Mouse (Mus musculus) cerebellum, postnatal 14 days (tissue): Measurements from ENCODE around the gene Sept12.

ENCODE experiments used
- DNase-seq, 2 experiments: peaks; one replicate each; pipeline ENCODE4 v3.0.0; 2021; ENCODE audit warnings: mixed read lengths in 2 of 2

Sept12 gene

DNA sequence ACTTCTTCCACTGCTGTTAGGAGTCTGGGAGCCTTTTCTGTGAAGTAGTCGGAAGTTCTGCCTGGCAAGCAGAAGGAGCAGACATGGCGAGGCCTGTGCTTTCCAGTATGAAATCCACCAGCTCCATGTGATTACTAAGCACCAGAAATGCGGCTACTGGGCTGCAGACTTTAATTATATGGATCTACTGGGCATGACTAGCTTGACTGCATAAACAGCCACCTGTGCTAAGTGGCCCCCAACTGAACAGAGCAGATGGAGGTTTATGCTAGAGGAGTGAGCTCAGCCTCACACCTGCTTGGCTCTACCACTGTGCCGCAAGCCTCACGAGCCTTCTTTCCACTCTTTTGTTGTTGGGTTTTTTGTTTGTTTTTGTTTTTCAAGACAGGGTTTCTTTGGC, 23.1 kb downstream of the Sept12 start:
- peak in 1 of 2 experiments; percentile 44 for DNase-seq

DNA sequence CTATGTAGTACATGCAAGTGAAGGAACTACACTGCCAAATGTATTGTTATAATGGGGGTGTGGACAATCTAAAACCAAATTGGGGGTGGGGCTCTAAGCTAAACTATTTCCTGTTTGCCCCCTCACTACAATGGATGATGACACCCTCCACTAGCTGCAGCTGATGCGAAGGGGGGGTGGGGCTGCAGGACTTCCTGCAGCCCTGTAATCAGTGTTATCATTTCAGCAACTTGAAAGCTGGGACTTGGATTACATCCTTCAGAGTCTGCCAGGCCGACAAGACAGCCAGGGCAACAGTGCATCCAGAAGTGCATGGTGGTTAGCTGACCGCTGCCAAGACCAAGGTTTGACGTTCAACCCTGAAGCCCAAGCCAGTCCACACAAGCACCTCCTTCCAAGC, 26.0 kb downstream of the Sept12 start:
- no peak for DNase-seq

DNA sequence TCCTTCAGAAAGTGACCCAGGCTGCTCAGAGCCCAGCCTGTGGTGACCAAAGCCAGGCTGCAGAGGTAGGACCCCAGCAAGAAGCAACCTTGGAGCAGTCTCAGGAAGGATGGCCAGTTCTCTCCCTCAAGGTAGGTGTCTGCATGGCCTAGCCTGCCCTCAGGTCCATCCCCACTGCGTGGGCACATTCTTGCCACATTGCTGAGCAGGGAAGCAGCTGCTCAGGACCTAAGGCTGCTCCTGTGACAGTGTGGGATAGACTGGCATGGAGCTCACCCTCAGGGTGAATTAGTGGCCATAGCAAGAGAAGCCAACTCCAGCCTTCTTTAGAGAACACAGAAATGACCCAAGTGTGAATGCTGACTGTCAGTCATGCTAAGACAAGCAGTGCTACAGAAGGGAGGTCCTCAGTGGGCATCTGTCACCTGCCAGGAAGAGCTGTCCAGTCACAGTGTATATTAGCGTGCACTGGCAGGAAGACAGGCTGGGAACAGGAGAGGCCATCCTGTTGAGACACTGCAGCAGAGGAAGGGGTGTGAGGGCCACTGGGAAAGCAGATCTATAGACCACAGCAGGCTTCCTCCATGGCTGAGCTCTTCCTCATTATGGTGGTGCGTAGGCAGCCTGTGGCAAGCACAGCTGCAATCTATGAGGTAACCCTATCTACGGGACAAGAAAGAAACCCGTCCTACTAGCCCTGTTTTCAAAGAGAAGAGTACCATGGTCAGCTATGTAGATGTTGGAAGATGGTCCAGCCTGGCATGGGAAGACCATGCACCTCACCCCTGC, 28.4 kb downstream of the Sept12 start:
- no peak for DNase-seq

DNA sequence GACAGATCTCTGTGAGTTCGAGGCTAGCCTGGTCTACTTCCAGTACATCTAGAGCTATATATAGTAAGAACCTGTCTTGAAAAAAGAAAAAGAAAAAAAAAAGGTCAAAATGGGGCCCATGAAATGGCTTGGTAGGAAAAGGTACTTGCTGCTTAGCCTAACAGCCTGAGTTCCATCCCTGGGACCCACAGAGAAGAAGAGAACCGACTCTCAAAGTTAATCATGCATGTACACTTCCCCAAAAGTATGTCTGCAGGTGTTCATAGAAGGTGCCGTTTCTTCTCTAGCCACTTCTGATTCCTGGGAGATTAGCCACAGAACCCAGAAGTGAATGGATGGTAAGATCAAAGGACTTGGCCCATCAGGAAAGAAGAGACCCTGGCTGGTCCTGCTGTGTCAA, 29.2 kb downstream of the Sept12 start:
- no peak for DNase-seq

DNA sequence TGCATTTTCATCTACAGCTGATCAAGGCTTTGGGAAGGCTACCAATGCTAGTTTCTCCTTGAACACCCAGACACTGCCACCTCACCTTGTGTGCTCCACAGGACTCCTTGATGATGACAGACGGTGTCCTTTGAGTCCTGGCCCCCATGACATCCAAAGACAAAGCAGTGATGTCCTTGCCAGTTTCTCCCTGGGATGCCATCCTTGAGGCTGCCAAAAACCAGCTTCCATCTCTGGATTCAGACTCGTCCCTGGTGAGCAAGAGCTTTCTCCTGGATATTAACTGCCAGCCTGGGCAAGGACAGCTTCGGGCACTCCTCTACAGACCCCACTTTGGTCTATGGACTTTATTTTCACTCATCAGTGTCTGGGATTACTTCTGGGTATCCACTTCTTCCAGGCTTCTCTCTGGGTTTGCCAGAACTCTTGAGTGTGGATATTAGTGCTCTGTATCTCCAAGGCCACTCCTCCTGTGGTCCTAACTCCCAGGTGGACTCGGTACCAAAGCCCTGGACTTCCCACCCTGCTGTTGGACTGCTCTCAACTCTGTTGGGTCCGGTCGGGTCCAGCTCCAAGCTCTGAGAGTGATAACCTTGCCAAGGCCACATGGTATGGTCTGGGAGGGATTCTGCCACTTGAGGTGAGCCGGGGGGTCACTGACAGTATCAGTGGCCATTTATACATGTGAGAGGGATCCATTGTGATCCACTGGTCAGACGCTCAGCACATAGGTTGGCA, 32.1 kb downstream of the Sept12 start:
- peak; percentile 45 to 59 for DNase-seq

DNA sequence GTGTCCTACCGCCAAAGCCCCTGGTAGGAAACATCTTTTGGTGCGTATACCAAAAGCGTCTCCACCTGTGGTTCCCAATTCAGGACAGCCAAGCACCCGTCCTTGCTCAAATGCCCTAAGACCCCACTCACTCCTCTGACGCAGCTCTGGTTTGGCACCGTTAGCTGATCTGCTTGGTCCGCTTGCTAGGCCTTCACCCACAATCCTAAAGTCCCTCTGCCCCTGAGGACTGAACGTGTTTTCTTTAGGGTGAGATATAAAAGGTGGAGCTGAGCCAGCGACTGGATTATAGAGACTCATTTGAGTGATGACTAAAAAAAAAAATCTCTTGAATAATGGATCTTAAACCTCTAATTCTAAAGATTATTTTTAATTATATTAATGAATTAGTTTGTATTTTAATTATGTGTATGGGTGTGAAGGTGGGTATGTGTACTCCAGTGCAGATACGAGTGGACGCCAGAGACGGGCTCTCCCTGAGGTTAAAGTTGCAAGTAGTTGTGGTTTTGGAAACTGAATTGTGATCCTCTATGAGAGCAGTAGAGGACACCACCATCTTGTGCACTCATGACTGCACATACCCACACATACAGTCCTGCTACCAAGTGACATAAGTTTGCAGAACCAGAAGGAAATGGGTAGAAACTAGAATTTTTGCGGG, 32.8 kb downstream of the Sept12 start:
- DNase-seq, result peak in 1 of 2 experiments; percentile 61

DNA sequence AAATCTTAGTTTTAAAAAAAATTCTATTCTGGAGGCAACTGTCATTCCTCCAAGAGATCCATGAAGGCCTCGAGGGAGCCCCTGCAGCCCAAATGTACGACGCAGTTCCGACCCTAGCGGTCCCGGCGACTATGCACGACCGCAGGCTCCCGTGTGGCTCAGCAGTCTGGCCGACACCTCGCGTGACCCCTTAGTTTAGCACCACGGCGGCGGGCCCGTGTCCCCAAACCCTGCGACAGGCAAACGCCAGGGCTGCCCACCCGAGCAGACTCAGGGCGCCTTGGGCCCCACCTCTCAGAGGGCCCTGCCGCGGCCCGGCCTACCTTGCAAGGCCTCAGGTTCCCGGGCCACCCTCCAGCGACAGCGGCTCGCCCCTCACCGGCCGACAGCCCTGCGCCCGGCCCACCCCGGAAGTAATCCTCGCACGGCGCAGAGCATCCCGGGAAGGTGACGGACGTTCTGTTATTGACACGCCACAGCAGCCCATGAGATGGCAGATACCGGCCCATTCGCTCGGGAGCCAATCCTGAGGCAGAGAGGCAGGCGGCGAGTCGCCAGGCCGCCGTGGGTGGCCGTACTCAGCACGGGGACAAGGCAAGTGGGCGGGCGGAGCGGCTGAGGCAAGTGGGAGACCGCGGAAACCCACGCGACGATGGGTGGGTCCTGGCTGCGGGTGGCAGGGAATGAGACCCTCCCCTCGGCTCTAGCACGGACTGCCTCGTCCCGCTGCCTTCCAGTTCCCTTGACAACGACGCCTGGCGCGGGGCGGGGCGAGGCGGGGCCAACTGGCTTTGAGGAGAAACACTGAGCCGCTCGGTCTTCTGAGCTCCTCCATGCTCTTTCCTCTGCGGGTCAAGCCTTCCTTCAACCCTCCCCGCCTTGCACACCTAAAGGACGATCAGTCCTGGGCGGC, 33.6 kb downstream of the Sept12 start, which contains the start of gene Anks3:
Anks3 (minus strand) TSS at position 409 of the 913 bp plus-strand sequence.
- peak; percentile 99 for DNase-seq

DNA sequence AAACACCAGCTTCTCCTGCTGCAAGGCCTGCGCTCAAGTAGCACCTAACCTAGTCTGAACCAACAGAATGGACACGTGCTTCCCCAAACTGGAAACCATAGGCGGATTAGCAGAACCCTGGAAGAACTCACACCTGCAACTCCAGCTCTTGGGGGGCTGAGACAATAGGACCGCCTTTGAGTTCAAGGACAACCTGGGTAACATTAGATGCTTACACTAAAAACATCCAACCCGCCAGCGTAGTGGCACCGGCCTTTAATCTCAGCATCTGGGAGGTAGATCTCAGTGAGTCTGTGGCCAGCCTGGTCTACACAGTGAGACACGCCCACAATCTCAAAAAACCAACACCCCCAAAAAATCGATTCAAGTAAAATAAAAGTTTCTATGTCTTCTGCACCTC, 34.3 kb downstream of the Sept12 start:
- DNase-seq, result no peak

DNA sequence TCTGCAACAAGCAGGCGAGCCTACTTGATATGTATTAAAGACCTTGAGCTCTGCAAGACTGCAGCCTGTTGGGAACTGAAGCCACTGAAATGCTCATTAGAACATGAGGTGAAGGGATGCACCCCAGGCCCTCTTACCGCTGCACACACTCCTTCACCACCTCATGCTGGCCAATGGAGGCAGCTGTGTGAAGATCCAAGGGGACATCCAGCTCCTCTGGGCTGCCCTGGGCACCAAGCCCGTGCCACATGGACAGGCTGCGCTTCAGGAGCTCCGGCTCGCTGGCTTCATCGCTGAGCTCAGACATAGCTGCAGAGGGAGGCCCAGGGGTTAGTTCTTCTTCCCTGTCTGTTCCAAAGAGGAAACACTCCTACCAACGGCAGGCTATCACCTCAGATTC, 37.4 kb downstream of the Sept12 start:
- DNase-seq, result no peak

DNA sequence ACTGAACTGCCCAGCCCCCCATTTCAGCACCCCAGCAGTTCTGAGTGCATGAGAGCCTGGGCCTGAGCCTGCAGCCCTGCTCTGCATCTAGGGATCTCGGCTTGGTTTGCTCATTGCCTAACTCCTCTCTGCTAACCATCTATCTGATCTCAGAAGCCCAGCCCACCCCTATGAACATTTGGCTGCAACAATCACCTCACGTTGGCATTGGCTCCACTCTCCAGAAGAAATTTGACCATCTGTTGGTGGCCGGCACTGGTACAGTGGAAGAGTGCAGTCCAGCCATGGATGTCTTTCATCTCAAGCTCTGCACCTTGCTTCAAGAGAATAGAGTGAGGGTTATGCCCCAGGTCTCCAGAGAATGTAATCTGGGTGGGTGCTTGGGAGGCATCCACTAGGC, 40.2 kb downstream of the Sept12 start:
- DNase-seq, result peak; percentile 84

DNA sequence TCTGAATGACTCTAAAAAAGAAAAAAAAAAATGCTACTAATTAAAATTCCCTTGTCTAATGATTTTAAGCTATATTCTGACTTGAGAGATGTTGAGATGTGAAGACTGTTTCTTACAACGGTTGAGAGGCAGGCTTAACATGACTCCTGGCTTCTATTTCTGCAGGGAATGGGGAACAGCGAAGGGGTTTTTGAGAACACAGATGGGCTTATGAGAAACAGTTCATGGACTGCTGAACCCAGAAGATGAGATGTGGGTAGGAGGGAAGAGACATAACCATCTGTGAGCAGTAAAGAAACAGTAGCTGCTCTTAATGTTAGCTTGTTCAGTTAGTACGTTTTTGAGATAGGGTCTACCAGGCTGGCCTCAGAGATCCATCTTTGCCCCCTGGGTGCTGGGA, 41.0 kb downstream of the Sept12 start:
- DNase-seq, result no peak

DNA sequence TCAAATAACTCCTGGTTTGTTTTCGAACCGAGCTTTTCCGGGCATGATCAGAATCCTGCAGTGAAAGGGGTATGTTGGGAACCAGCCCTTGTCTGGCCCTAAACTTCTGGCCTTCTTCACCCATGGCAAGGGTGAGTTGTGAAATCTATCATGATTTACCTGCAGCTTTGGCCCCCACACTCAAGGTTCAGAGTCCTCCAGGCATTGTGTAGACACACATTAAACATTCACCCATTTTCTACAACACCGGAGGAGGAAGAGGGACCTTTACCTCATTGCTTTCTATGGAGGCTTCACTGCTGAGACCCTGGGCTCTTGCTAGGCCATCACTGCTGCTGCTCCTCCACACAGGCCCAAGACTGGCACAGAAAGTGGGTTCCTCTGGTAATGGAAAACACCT, 50.3 kb downstream of the Sept12 start:
- DNase-seq, result no peak

DNA sequence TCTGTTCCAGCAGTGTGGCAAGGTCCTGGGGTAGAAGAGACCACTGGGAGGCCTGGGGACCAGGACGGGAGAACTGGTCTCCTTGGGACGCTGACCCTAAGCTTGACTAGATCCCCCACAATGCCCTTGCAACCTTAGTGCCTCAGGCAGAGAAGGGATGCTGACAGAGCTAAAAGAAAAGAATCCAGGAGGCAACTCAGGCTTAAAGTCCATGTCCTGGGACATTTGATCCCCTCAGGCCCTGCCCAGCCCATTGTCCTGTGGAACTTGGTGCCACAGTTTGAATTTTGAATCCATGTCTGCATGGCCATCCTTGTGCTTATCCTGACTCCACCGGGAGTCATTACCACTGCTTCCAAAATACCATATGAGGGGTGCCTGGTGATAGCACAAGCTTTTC, 51.5 kb downstream of the Sept12 start:
- no peak for DNase-seq

DNA sequence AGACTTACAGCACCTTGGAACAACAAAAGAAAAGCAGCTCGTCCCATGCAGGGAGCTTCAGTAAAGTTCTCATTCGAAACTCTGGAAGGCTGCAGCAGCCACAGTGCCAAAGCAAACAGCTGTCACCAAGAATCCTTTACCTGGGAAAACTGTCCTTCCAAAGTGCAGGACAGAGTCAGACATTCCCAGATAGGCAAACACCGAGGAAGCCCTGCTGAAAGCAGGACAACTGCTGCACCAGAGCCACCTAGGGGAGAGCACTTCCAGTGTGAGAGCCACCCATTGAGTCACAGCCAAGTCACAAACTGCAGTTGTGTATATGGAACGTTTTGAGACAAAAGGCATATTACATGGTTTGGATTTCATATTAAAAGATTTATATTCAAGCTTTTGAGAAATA, 52.2 kb downstream of the Sept12 start:
- no peak for DNase-seq

DNA sequence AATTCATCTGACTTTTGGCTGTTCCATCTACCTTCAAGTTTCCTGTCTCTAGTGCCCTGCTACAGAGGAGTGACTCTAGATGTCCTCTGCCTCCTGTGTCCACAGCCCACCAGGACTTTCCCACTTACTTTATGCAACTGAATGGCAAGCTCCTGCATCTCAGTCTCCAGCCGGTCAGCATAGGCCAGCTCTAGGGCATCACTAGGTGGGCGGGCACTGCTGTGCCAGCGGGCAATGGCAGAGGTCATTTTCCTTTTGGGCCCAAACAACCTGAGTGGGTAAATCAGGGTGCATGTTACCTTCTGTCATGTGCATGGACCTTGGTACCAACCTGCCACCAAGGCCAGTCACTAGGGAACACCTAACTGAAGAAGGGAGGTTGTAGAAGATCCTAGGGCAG, 54.2 kb downstream of the Sept12 start:
- no peak for DNase-seq

DNA sequence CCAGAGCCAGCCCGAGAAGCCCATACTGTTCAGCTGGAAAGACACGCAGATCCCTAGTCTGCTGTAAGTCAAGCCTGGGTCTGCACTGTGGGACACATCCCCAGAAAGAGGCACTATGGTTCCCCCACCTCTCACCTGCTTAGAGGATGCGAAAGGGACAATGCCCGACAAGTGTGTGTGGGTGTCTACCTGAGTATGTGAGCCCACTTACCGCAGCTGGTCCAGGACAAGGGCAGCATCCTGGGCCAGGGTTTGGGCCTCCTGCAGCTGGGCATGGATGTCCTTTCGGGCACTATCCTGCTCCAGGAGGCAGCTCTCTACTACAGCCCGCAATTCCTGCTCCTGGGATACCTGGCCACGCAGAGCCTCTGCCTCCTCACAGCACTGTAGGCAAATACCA, 54.8 kb downstream of the Sept12 start:
- no peak for DNase-seq

DNA sequence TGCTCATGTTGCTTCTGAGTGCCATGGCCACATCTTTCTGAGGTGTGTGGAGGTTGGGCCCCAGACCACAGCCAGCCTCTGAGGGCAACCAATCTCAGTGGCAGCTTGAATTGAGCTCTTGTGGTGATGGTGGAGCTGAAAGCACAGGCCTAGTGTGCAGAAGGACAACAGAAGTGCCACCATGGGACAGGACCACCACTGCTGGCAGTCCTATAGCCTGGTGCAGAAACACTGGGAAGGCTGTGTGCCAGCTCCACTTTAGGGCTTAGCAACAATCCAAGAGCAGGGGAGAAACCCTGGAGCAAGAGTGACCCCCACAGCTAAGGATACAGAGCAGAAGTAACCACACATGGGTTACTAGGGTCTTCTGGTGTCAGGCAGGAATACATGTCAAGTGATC, 56.6 kb downstream of the Sept12 start:
- DNase-seq, result no peak

DNA sequence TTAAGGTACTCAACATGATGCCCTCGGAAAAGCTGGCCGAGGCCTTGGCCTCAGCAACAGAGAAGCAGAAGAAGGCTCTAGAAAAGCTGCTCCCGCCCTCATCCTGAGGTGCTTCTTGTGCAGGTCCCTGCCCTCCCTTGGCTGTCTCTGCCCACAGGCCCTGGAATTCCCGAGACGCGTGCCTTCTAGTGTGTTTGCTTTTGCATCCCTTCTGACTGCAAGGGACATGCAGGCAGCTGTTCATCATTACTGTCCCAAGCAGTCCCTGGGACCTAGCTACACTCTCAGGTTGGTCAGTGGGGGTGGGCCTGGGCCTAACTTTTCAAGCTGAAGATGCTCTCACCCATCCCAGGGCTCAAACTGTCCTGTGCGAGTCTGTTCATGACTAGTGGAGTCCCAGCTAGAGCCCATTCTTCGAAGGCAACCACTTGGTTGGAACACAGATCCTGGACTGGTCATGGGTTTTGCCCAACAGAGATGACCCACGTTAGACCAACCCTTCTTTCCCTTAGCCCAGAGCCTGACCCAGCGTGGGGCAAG, 57.3 kb downstream of the Sept12 start:
- DNase-seq, result no peak

DNA sequence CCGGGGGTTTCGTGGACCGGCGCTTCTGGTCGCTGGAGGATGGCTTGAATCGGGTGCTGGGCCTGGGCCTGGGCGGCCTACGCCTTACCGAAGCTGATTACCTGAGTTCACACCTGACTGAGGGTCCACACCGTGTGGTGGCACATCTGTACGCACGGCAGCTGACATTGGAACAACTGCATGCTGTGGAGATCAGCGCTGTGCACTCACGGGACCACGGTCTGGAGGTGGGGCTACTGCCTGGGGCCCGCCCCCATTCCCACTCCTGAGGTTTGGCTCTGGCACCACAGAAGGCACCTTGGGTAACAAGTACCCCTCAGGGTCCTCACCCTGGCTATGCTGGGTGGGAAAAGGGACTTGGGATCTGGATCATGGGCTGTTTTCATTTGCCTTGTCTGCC, 58.2 kb downstream of the Sept12 start:
- DNase-seq, result no peak

DNA sequence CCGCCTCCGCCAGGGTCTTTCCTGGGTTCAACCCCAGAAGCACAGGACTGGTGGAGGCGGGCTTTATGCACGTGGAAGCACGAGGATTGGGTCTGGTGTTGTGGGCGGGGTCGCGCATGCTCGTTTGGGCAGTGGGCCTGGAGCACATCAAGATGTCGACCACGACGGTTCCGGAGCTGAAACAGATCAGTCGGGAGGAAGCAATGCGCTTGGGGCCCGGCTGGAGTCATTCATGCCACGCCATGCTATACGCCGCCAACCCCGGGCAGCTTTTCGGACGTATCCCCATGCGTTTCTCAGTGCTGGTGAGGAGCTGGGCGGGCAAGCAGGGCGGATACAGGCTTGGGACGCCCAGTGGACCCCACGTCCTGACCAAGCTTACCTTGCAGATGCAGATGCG, 58.7 kb downstream of the Sept12 start:
- peak; percentile 97 for DNase-seq

DNA sequence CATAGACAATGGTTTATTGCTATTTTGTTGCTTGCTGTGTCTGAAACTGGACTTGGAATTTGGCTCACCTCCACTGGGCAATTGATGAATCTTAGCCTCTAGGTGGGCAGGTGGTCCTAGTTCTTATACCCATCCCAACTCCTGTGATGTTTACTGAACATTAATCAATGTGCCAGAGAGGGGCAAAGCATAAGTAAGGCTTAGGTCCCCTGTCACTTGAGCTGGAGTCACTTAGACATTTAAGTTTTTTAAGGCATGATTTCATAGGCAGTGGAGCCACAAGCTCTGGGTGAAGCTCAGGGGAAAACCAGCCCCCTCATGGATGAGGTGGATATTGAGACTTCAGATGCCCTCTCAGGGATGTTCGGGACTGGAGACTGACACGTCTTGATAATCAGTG, 59.2 kb downstream of the Sept12 start, which contains the start of gene Nudt16l1:
Nudt16l1 (plus strand) TSS at position 301 of the 400 bp plus-strand sequence.
- no peak for DNase-seq
